Mouse (Mus musculus) thymus, adult 2 months (tissue): ENCODE measurements around the gene Ick. TPM values are rescaled to one million over a fixed set of nuclear protein-coding genes. Genes with fewer than 3 reads are reported as not detected.

Experiments
- DNase-seq: peaks from one replicate; pipeline ENCODE4 v3.0.0; 2021
- H3K27ac ChIP-seq: fragments of 200-500 bp; 2 replicates; pipeline ENCODE4 v1.5.1; 2012; ENCODE audit warnings: low read length, control low read depth; ENCODE audit not compliant: control insufficient read depth, insufficient read depth
- H3K27me3 ChIP-seq: fragments of 200-500 bp; 2 replicates; pipeline ENCODE4 v1.6.1; 2012; ENCODE audit warnings: mild to moderate bottlenecking, low read length, moderate library complexity, mixed read lengths; ENCODE audit not compliant: control insufficient read depth, insufficient read depth
- H3K36me3 ChIP-seq: fragments of 200-500 bp; 2 replicates; pipeline ENCODE4 v1.6.1; 2012; ENCODE audit warnings: mild to moderate bottlenecking, low read length, moderate library complexity; ENCODE audit not compliant: control insufficient read depth, insufficient read depth
- H3K4me1 ChIP-seq: fragments of 200-500 bp; replicated peaks from 2 replicates; pipeline ENCODE4 v1.6.1; 2012; ENCODE audit warnings: low read length; ENCODE audit not compliant: control insufficient read depth, insufficient read depth
- H3K4me3 ChIP-seq: fragments of 200-500 bp; 2 replicates; pipeline ENCODE4 v1.5.1; 2012; ENCODE audit warnings: mild to moderate bottlenecking, low read length, control low read depth, moderate library complexity; ENCODE audit not compliant: control insufficient read depth, insufficient read depth
- CTCF ChIP-seq: fragments of 200-500 bp; IDR thresholded peaks from 2 replicates; pipeline ENCODE4 v1.5.1; 2012; ENCODE audit warnings: mild to moderate bottlenecking, control low read depth, low read length, moderate library complexity, borderline replicate concordance; ENCODE audit not compliant: control insufficient read depth, poor library complexity, insufficient read depth; ENCODE audit errors: extremely low read depth
- POLR2A ChIP-seq: fragments of 200-500 bp; IDR thresholded peaks from 2 replicates; pipeline ENCODE4 v1.6.1; 2012; ENCODE audit warnings: mild to moderate bottlenecking, low read length, control low read depth, moderate library complexity; ENCODE audit not compliant: control insufficient read depth, poor library complexity, insufficient read depth; ENCODE audit errors: extremely low read depth
- WGBS: fragments of 180-500 bp; shearing (Covaris S2); methylation state at CpG from one replicate; pipeline ENCODE4 v1.1.7; 2018; 5-methylcytosine and 5-hydroxymethylcytosine counted together
- polyA plus RNA-seq: library from polyadenylated mRNA; depleted of rRNA; stranded (reverse); fragments of >200 nt; gene quantifications from 2 replicates; pipeline ENCODE4 v1.2.3, GENCODE M21; 2012

The Ick gene
- polyA plus RNA-seq, 1 experiment: 14.5 TPM

DNA sequence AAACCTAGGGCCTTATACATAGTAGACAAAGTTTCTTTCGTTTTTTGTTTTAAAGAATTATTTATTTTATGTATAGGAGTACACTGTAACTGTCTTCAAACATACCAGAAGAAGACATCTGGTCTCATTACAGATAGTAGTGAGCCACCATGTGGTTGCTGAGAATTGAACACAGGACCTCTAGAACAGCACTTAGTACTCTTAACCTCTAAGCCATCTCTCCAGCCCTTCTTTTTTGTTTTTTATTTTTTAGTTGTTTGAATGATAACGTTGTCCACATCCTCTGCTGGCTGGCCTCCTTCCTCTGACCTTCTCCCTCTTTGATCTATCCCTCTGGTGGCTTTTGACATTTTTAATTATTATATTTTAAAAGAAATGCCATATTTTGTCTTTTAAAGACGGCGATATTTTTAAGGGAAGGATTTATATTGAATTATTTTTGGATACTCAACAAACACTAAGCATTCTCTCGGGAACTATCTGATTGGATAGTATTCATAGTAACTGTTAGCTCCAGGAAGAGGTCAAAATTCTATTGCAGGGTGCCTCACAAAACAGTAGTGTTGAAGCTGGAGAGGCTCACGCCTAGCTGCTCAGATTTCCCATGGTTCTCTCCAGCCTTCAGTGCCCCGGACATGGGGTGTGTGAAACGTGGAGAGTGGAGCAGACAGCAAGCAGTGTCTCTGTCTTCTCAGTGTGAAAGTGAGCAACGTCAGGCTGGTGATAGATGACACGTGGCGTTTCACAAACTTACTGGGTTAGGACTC lies 45.4 kb downstream of the Ick start:
- no peak for DNase-seq
- Histone ChIP-seq H3K27me3 (no peaks in the 10 kb centered on the region), H3K36me3 (peaks cover 7% of the 10 kb centered on the region; the same call in 1 of the 2 replicates), H3K27ac (no peak overlapping the region), H3K4me1 (no peaks in the 10 kb centered on the region), H3K4me3 (no peak overlapping the region)
- TF ChIP-seq POLR2A: no peak
- no peak for TF ChIP-seq CTCF
- WGBS: 95% methylated on average over 11 of the region's 11 CpGs

- Histone ChIP-seq H3K4me1 (no peaks in the 10 kb centered on the region), H3K27ac (no peak overlapping the region), H3K4me3 (no peak overlapping the region), H3K36me3 (peaks cover 22% of the 10 kb centered on the region), H3K27me3 (no peaks in the 10 kb centered on the region)
- DNase-seq: no peak
- no peak for TF ChIP-seq CTCF
- no peak for TF ChIP-seq POLR2A
- 97% methylated on average over 1 of the region's 1 CpGs for WGBS
Observed at GRCm38 (mm10) chr9:78157221-78157620, 48.2 kb downstream of the Ick start.

DNA sequence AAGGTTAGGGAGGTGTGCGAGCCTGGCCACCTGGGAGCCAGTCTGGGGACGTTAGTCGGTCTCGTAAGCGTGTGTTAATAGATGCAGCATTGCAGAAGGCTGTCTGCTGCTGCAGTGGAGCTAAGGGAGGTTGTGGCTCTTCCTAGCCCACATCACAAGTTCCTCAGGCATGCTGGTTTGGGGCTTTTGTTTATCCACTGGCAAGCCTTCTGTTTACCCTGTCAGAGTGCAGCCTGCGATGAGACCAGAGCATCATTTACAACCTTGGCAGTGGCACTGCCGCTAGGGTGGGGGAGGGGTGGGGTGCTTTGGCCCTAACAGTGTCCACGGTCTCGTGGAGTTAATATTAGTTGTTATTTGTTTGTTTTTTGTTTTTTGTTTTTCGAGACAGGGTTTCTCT lies 54.3 kb downstream of the Ick start:
- H3K36me3 ChIP-seq: peaks cover 16% of the 10 kb centered on the region
- H3K27ac ChIP-seq: no peak overlapping the region
- 97% methylated on average over 10 of the region's 10 CpGs for WGBS
- H3K27me3 ChIP-seq: no peaks in the 10 kb centered on the region
- no peaks in the 10 kb centered on the region for H3K4me1 ChIP-seq
- H3K4me3 ChIP-seq: no peak overlapping the region
- DNase-seq: no peak
- TF ChIP-seq CTCF (no peak), POLR2A (no peak)

- no peak for DNase-seq
- Histone ChIP-seq H3K4me1 (no peaks in the 10 kb centered on the region), H3K27me3 (no peaks in the 10 kb centered on the region), H3K4me3 (no peak overlapping the region), H3K36me3 (peaks cover 20% of the 10 kb centered on the region), H3K27ac (no peak overlapping the region)
- 95% methylated on average over 3 of the region's 3 CpGs for WGBS
- TF ChIP-seq CTCF: no peak
- TF ChIP-seq POLR2A: no peak
Observed at GRCm38 (mm10) chr9:78164741-78165140, 55.7 kb downstream of the Ick start.

- Histone ChIP-seq H3K36me3 (peaks cover 17% of the 10 kb centered on the region), H3K4me3 (no peak overlapping the region), H3K4me1 (no peaks in the 10 kb centered on the region), H3K27ac (no peak overlapping the region), H3K27me3 (no peaks in the 10 kb centered on the region)
- no peak for TF ChIP-seq POLR2A
- no peak for TF ChIP-seq CTCF
- WGBS: 97% methylated on average over 6 of the region's 6 CpGs
- DNase-seq: no peak
Observed at GRCm38 (mm10) chr9:78165454-78165853, 56.5 kb downstream of the Ick start.

DNA sequence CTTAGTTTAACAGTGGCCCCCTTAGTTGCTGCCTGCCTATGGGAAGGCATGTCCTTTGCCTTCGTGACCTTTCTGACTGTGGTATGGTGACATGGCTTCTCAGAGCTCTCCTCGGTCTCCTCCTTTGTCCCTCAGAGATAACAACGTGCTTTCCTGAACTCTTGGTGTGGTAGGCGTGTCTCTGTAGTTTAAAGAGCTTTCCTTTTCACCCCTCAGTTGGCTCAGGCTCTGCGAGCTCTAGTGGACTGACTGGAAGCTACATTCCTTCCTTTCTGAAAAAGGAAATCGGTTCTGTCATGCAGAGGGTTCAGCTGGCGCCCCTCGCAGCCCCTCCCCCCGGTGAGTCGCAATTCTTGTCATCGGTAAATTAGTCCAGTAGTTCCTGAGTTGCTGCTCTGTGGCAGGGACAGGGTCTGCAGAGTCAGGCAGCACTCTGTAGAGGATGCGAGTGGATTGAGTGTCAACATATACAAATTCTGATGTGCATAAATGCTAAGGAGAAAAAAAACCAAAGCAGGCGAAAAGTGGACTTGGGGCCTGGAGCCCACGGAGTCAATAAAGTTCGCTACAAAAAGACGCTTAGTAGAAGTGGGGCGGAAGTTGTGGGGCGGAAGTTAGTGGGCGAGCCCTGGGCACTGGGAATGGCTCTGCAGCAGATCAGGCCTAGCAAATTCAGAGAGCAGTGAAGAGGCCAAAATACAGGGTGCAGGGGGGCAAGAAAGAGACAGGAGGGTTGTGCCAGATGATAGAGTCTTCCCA lies 57.9 kb downstream of the Ick start:
- Histone ChIP-seq H3K27me3 (no peaks in the 10 kb centered on the region), H3K4me3 (no peak overlapping the region), H3K27ac (no peak overlapping the region), H3K4me1 (no peaks in the 10 kb centered on the region), H3K36me3 (peaks cover 5% of the 10 kb centered on the region)
- DNase-seq: no peak
- 95% methylated on average over 19 of the region's 19 CpGs for WGBS
- TF ChIP-seq POLR2A: no peak
- no peak for TF ChIP-seq CTCF

- TF ChIP-seq POLR2A: no peak
- TF ChIP-seq CTCF: no peak
- H3K27ac ChIP-seq: no peak overlapping the region
- H3K36me3 ChIP-seq: peaks cover 5% of the 10 kb centered on the region
- H3K4me3 ChIP-seq: no peak overlapping the region
- DNase-seq: no peak
- no peaks in the 10 kb centered on the region for H3K27me3 ChIP-seq
- 96% methylated on average over 19 of the region's 19 CpGs for WGBS
- no peaks in the 10 kb centered on the region for H3K4me1 ChIP-seq
Observed at GRCm38 (mm10) chr9:78167453-78167969, 58.5 kb downstream of the Ick start.
